Mouse (Mus musculus): ENCODE data around the gene Paxx. TPM values are rescaled to one million over a fixed set of nuclear protein-coding genes. Genes with fewer than 3 reads are reported as not detected.

Gene Paxx
- polyA plus RNA-seq, 3 experiments from 2014 or later: 70.4 to 92.1 (median 89.2) TPM

GRCm38 (mm10) chr2:25480541-25480940 is 19.6 kb upstream of the Paxx start:
- ATAC-seq: no peak

DNA sequence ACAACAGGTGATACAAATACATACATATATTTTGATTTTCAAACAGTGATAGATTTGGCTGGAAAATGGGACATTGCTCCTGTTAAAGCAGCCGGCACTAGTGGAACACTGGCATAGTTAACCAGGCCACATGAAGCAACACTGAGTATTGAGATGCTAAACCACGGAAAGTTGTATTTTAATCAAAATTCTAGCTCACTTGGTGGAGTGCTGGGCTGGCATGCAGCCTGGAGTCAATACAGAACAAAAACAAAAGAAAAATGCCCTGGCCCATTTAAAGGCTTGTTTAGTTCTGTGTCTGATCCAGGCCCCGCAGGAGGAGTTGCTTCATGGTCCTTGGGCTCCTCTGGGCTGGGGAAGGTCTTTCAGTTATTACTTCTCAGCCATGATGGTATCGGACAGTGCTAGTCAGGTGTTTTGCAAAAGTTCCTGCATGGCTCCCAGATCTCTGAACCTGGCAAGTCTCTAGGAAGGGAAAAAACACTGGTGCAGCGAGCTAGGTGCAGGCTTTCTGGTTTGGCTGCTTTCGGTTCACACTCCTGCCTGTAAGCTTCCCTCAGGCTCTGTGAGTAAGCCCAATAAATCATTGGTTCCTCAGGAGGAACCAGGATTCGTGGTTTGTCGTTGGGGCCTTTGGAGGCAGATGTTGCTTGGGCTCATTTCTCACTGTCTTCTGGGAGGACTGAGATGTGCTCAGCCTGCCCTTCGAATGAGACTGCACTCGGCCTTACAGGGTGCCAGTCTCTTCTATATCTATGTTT is 18.8 kb upstream of the Paxx start:
- no peak for ATAC-seq

DNA sequence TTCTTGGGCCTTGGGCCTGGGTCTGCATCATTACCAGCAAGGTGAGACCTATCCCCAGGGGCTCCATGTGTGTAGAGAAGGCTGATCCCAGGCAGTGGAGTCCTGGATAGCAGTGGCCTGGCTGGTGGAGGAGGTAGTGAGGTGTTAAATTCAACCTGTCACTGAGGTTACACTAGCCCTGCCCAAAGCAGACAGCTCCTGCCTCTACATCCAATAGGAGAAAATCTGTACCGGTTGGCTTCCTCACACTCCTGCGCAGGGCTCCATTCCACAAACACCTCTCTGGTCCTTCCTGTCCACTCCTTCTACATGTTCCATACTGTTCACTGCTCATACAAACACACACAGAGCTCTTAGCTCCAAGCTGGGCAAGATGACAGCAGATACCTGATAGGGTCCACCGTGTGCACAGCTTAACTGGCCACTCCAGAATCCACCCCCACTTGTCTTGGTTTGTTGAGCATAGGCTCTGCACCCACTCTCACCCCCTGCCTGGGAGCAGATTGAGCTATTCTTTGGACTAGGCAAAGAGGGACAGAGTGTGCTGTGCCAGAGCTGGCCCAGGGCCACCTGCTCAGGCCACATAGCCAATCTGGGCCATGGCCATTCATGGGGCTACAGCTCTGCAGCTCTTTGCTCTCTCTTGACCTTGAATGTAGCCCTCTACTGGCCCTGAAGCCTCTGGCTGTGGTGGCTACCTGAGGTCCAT is 17.2 kb upstream of the Paxx start:
- ATAC-seq: no peak

- ATAC-seq: no peak
Observed at GRCm38 (mm10) chr2:25477541-25477940, 16.6 kb upstream of the Paxx start.

DNA sequence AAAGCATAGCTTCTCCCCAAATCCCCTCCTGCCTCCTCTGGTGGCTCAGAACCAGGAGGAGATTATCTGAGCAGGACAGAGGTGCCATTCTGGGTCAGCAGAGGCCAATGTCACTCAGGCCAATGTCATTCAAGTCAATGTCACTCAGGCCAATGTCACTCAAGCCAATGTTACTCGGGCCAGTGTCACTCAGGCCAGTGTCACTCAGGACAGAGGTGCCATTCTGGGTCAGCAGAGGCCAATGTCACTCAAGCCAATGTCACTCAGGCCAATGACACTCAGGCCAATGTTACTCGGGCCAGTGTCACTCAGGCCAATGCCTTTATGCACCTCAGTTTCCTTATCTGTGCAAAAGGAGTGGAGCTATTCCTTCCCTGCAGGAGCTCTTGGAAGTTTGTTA is 11.7 kb upstream of the Paxx start:
- no peak for ATAC-seq

DNA sequence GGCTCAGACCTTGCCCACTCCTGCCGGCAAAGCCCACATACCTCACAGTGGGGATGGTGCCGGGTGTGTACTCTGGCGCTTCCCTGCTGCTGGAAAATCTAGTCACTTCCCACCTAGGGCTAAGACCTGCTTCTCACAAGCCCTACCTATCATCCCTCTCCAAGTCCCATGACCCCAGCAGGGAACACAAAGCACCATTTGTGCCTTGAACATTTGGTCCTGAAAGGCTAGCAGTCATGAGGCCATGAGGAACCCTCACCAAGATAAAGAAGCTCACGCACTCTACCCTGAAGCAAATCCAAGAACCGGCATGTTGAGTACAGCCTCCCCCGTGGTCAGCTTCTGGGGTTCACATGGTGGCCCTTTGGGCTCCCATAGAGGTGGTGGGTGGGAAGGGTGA is 9.1 kb upstream of the Paxx start, which contains the start of gene Ptgds:
Gene Ptgds (minus strand): TSS at position 78 of the 400 bp plus-strand sequence.
- ATAC-seq: no peak

DNA sequence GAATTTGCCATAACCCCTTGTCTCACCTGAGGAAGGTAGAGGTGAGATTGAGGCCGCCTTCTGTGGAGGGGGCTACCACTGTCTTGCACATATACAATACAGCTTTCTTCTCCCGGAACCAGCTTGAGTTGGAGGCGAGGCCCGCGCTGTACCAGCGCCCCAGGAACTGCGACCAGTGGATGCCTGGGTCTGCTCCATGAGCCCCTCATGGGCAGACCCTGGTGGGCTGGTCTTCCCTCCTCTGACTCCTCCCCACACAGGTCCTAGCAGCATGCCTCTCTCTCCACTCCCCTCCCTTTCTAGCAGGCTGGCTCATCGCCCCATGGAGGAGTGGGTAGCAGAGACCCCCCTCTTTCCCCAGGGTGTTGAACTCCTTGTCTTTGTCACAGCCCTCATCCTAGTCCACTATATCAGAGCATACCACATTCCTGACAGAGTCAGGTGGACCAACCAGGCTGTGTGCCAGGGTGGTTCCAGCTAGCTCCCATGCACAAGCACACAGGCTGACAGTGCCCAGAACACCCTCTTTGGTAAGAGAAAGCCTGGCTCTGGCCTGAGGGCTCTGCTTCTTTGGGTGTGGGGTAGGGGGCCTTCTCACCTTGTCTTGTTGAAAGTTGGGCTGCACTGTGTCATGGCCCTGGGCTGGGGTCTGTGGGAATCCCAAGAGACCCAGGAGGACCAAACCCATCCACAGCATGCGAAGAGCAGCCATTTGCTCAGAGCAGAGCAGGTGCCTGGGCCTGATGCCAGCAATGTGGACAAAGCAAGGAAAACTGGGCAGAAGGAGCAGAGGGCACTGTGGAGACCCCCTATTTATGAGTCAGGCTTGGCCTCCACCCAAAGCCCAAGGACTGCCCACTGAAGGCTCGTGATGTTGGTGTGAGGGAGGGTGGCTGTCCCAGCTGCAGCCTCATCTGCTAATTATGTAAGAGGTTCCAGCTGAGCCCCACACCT is 8.3 kb upstream of the Paxx start:
- ATAC-seq: no peak

- ATAC-seq: no peak
Observed at GRCm38 (mm10) chr2:25467606-25468303, 6.9 kb upstream of the Paxx start.

DNA sequence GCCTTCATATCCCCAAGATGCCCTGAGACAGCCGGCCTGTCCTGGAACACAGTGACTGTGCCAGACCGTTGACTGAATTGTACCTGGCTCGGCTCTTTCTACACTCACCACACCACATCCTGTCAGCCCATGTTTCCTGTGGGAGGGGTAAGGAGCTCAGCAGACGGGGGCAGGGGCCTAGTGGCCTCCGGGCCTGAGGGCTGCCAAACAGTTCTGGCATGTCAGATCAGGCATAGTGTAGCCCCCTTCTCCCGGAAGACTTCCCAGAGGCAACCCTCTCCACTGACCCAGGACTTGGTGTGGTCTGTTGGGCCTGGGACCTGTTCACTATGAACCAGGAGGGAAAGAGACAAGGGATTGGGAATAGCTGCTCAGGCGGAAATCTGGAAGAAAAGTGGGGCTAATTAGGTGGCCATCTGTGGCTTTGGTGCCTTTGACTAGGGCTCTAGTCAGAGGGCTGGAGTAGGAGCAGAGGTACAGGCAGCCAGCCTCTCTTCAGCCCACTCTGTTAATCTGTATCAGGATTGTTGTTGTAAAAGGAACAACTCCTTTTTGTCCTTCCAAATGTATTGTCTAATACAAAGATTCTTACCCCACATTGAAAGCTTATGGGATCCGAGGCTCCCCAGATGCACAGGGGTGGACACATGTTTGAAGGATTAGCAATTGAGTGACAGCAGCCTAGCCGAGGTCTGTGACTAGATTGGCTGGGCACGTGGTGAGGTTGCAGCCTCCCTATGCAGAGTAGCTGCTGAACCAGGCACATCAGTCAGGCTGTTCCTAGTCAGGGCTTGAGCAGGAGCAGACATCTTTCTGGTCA is 5.1 kb upstream of the Paxx start:
- ATAC-seq: peak; percentile 87

- ATAC-seq: no peak
Observed at GRCm38 (mm10) chr2:25465256-25465655, 4.4 kb upstream of the Paxx start.

DNA sequence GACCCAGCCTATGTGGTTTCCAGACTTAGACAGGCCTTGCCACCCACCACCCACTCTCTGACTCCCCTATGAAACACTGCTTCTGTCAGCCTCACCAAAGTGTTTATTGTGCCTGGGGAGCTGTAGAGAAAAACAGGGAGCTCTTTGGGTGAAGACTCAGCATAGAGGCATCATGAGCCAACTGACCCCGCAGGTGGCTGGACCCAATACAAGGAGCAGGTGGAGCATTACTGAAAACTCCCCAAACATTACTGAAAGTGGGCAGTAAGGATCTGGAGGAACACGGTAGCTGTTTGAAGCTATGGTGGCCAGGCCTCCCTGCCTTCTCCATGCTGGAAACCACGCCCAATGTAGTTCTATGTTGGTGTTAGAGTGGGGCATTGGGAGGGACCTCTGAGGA is 2.7 kb upstream of the Paxx start:
- no peak for ATAC-seq

DNA sequence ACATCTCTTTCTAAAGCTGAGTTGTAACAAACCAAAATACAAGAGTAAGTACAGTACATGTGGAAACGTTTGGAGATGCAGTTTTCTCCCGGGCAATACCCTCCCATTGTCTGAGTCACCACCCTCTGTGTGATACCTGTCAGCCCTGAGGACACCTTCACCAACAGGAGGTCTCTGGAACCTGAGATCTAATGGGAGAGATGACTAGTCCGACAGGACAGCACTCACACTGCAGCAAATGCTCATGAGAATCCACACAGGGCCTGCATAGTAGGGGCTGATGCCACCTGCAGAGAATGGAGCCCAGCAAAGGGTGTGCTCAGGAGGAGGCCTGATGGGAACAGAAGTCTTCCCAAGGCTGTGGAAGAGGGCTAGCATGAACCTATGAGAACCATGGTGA is 513 bp upstream of the Paxx start:
- no peak for ATAC-seq

- ATAC-seq: no peak
Observed at GRCm38 (mm10) chr2:25460135-25460534, 759 bp downstream of the Paxx start.

DNA sequence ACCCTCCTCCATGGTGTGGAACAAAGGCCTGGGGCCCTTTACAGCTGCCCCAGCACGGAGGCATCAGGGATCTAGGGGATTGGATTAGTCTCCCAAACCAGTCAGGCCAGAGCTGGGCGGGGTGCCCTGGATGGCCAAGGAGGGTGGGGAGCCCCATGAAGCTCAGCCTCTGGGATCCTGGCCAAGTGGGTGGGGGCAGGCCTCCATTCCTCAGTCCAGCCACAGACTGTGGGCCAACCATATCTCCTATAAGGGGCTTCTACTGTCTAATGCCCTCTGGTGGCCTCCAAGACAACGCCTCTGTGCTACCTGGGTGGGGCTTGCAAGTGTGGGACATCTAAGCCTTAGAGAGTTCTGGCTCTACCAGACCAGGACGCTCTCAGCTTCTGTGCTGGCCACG is 2.0 kb downstream of the Paxx start:
- ATAC-seq: no peak

GRCm38 (mm10) chr2:25457022-25457896 is 3.6 kb downstream of the Paxx start:
- no peak for ATAC-seq

GRCm38 (mm10) chr2:25456205-25456953 is 4.5 kb downstream of the Paxx start, which contains the start of gene Clic3:
Clic3 (plus strand) TSS chr2:25456838.
- no peak for ATAC-seq

GRCm38 (mm10) chr2:25452951-25453350 is 7.9 kb downstream of the Paxx start:
- ATAC-seq: no peak

DNA sequence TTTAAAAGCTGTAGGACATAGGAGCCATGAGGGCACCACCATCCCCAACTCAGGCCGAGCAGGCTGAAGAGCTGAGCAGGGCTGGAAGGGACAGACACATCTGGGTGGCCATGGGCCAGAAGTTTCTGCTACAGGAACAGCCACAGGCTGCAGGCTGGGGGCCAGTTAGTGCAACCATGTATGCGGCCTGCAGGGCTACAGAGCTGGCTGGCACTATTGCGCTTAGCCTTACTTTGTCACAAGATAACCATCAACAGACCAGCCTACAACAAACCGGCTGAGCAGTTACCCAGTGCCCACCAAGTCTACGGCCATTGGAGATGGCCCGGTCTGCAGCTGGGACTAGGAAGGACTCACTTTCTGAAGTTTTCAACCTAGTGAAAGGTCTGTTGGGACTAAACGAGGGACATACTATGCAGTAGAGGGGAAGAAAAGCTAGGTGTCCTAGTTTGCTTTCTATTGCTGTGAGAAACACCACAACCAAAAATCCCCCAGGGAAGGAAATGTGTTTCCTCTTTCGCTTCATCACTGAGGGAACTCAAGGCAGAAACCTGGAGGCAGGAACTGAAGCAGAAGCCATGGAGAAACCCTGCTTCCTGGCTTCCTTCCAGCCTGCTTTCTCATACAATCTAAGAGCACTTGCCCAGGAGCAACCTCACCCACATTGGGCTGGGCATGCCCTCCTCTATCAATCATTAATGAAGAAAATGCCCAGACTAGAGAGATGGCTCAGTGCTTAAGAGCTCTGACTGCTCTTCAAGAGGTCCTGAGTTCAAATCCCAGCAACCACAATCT is 9.8 kb downstream of the Paxx start:
- no peak for ATAC-seq

- no peak for ATAC-seq
Observed at GRCm38 (mm10) chr2:25442682-25443081, 18.2 kb downstream of the Paxx start.
